Mouse (Mus musculus): ENCODE data around the gene Txlna. TPM values are rescaled to one million over a fixed set of nuclear protein-coding genes. Genes with fewer than 3 reads are reported as not detected.

Gene Txlna
- total and polyA plus RNA-seq, 3 experiments = 68.9 to 69.5 TPM; not detected in 1

- TF ChIP-seq JUND (IDR thresholded peaks at IDR 0.05; ENCODE audit: low read depth, low read length) (no peak), ETS1 (IDR thresholded peaks at IDR 0.05; ENCODE audit: low read depth, low read length) (peak; percentile 49; the same call in 1 of the 2 replicates), TCF12 (IDR thresholded peaks at IDR 0.05; ENCODE audit: low read depth, low read length) (no peak), MAX (IDR thresholded peaks at IDR 0.05; ENCODE audit: low read length) (no peak; the same call in 1 of the 2 replicates)
Observed at GRCm38 (mm10) chr4:129618786-129619691, 21.8 kb downstream of the Txlna start, which contains the start of gene Iqcc (continued).

GRCm38 (mm10) chr4:129618031-129618430 is 22.8 kb downstream of the Txlna start:
- Histone ChIP-seq H3K27me3 (ENCODE audit: control insufficient read depth in 1 of 2, insufficient read depth in 2 of 2, low read length in 2 of 2) (no peaks in the 10 kb centered on the region), H3K4me1 (ENCODE audit: control insufficient read depth in 1 of 2, insufficient read depth in 2 of 2, low read length in 2 of 2) (peaks cover 0 to 6% of the 10 kb centered on the region in 2 experiments; a peak in 1 of 4 replicates), H3K36me3 (ENCODE audit: control insufficient read depth in 1 of 2, insufficient read depth in 2 of 2, low read length in 2 of 2) (no peaks in the 10 kb centered on the region; a peak in 2 of 4 replicates), H3K79me2 (ENCODE audit: control insufficient read depth, insufficient read depth, low read length, poor library complexity) (peaks cover 4% of the 10 kb centered on the region; the same call in 1 of the 2 replicates), H3K9me3 (replicated peaks; ENCODE audit: insufficient read depth, low read length) (no peaks in the 10 kb centered on the region), H3K4me3 (ENCODE audit: control insufficient read depth in 1 of 2, insufficient read depth in 1 of 2, low read depth in 2 of 2, low read length in 2 of 2) (peak overlapping the region; percentile 64 to 84), H3K27ac (ENCODE audit: control insufficient read depth, low read depth, low read length) (no peak overlapping the region), H3K9ac (ENCODE audit: control insufficient read depth, low read depth, low read length, poor library complexity, severe bottlenecking) (peak overlapping the region; percentile 87)
- TF ChIP-seq CHD1 (IDR thresholded peaks at IDR 0.05; ENCODE audit: low read depth, low read length) (no peak), SMC3 (IDR thresholded peaks at IDR 0.05; ENCODE audit: low read depth, low read length) (no peak), ETS1 (IDR thresholded peaks at IDR 0.05; ENCODE audit: low read depth, low read length) (no peak), CTCF (IDR thresholded peaks at IDR 0.05 in 2 of 3, conservative IDR thresholded peaks at IDR 0.05 in 1 of 3; ENCODE audit: control insufficient read depth in 1 of 3, insufficient read depth in 1 of 3, low read depth in 2 of 3, low read length in 3 of 3, poor library complexity in 1 of 3, severe bottlenecking in 1 of 3) (no peak), CHD2 (IDR thresholded peaks at IDR 0.05; ENCODE audit: low read length) (no peak), TAL1 (IDR thresholded peaks at IDR 0.05; ENCODE audit: low read length) (no peak), ZKSCAN1 (IDR thresholded peaks at IDR 0.05; ENCODE audit: low read depth, low read length) (no peak), NELFE (IDR thresholded peaks at IDR 0.05; ENCODE audit: low read depth, low read length) (no peak), GATA1 (IDR thresholded peaks at IDR 0.05; ENCODE audit: low read depth, low read length) (no peak), KAT2A (conservative IDR thresholded peaks at IDR 0.05; ENCODE audit: low read depth, low read length) (no peak), MAX (IDR thresholded peaks at IDR 0.05; ENCODE audit: low read length) (no peak), RAD21 (IDR thresholded peaks at IDR 0.05; ENCODE audit: low read depth, low read length) (no peak), ZNF384 (IDR thresholded peaks at IDR 0.05; ENCODE audit: low read depth, low read length) (no peak)
- no peak for DNase-seq (ENCODE audit: low read depth, low spot score)

- no peaks in the 10 kb centered on the region for H3K9me3 ChIP-seq (replicated peaks; ENCODE audit: insufficient read depth, low read length)
- peaks cover 4% of the 10 kb centered on the region; the same call in 1 of the 2 replicates for H3K79me2 ChIP-seq (ENCODE audit: control insufficient read depth, insufficient read depth, low read length, poor library complexity)
- no peak overlapping the region for H3K27ac ChIP-seq (ENCODE audit: control insufficient read depth, low read depth, low read length)
- no peak for DNase-seq (ENCODE audit: low read depth, low spot score)
- no peaks in the 10 kb centered on the region; a peak in 2 of 4 replicates for H3K36me3 ChIP-seq (ENCODE audit: control insufficient read depth in 1 of 2, insufficient read depth in 2 of 2, low read length in 2 of 2)
- no peaks in the 10 kb centered on the region for H3K27me3 ChIP-seq (ENCODE audit: control insufficient read depth in 1 of 2, insufficient read depth in 2 of 2, low read length in 2 of 2)
- no peak overlapping the region for H3K4me3 ChIP-seq (ENCODE audit: control insufficient read depth in 1 of 2, insufficient read depth in 1 of 2, low read depth in 2 of 2, low read length in 2 of 2)
- no peak overlapping the region for H3K9ac ChIP-seq (ENCODE audit: control insufficient read depth, low read depth, low read length, poor library complexity, severe bottlenecking)
- TF ChIP-seq POLR2AphosphoS2 (IDR thresholded peaks at IDR 0.05; ENCODE audit: low read length) = 0 out of 2 replicates have a peak, but pooled peaks have one; percentile 31
- no peak for TF ChIP-seq USF1 (IDR thresholded peaks at IDR 0.05; ENCODE audit: low read depth, low read length)
- TF ChIP-seq HCFC1 (IDR thresholded peaks at IDR 0.05; ENCODE audit: low read depth, low read length) = no peak
- H3K4me1 ChIP-seq (ENCODE audit: control insufficient read depth in 1 of 2, insufficient read depth in 2 of 2, low read length in 2 of 2) = no peaks in the 10 kb centered on the region
Observed at GRCm38 (mm10) chr4:129617121-129617641, 23.7 kb downstream of the Txlna start.

Measured in MEL (cell line).